Mouse (Mus musculus): Measurements from ENCODE around the gene Pcyt1a. TPM values are rescaled to one million over a fixed set of nuclear protein-coding genes. Genes with fewer than 3 reads are reported as not detected.

The Pcyt1a gene
- total and polyA plus RNA-seq, 3 experiments: 17.0 to 25.7 (median 21.1) TPM

DNA sequence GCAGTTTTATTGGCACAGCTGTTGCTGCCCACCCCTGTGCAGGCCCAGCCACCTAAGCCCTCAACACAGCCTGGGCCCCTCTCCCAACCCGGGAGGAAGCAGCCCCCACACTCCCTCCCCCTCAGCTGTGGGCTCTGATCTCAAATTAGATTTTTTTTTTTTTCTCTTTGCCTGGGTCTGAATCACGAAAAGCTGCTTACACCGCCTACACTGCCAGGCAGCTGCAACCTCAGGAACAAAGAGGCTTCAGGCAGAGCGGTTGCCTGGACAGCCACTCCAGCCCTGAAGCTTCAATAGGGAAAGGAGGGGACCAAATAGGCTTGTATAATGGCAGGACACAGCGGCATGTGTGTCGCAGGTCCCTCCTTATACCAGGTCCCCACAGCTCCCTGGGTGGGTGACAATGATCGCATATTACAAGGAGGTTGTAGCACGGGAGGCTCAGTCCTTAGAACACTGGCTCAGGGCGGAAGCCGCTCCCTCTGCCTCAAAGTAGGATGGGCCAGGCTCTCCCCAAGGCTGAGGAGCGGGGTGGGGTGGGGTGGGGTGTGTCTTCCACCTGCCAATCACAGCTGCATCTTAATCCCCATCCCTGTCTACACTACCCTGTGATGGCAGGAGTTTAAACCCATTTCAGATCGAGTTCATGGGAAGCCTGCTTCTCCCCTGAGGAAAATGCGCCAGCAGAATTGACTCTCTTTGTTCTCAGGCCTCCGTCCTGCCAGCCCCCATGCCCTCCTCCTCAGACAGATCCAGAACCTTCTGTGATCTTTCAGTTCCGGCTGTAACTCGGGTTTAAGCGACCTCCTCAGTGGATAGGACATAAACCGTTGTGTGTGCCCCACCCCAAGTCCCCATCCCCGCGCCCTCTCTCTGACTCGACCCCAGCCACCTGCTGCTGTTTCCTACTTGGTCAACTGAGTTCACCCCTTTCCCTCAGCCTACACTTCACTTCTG is 85.6 kb downstream of the Pcyt1a start:
- no peak overlapping the region for H3K27ac ChIP-seq (ENCODE audit: insufficient read depth, low read depth)
- no peaks in the 10 kb centered on the region for H3K36me3 ChIP-seq (replicated peaks in 1 of 2; ENCODE audit: control insufficient read depth in 1 of 2, insufficient read depth in 1 of 2, low read length in 1 of 2)
- peaks cover 5 to 14% of the 10 kb centered on the region in 2 experiments for H3K4me1 ChIP-seq (ENCODE audit: control insufficient read depth in 1 of 2, insufficient read depth in 2 of 2)
- dilution Hi-C loops (cut with MboI; ENCODE audit: extremely low pct_ligation_motif_present, extremely low pct_unique_long_range_greater_than_20kb, low sequenced_read_pairs): no loop called here
- TF ChIP-seq JUN (IDR thresholded peaks at IDR 0.05; ENCODE audit: insufficient read depth, low read depth, low read length) (no peak), NRF1 (IDR thresholded peaks at IDR 0.05; ENCODE audit: low read depth, low read length) (no peak), CHD1 (IDR thresholded peaks at IDR 0.05; ENCODE audit: low read depth, low read length) (no peak), ETS1 (conservative IDR thresholded peaks at IDR 0.05; ENCODE audit: low read depth, low read length) (no peak), ZKSCAN1 (IDR thresholded peaks at IDR 0.05; ENCODE audit: borderline replicate concordance, low read depth, low read length) (no peak), TCF12 (IDR thresholded peaks at IDR 0.05; ENCODE audit: low read depth, low read length) (no peak), KAT2A (IDR thresholded peaks at IDR 0.05; ENCODE audit: insufficient replicate concordance, low read length) (no peak), HCFC1 (IDR thresholded peaks at IDR 0.05; ENCODE audit: low read depth, low read length) (no peak), ZMIZ1 (IDR thresholded peaks at IDR 0.05; ENCODE audit: low read depth, low read length) (no peak), JUND (conservative IDR thresholded peaks at IDR 0.05; ENCODE audit: low read depth, low read length) (no peak), USF2 (conservative IDR thresholded peaks at IDR 0.05; ENCODE audit: low read depth, low read length) (no peak), CTCF (conservative IDR thresholded peaks at IDR 0.05 in 1 of 2, IDR thresholded peaks at IDR 0.05 in 1 of 2; ENCODE audit: low read depth in 2 of 2, low read length in 2 of 2) (no peak), ZC3H11A (IDR thresholded peaks at IDR 0.05; ENCODE audit: low read depth, low read length) (no peak), MAFK (IDR thresholded peaks at IDR 0.05; ENCODE audit: insufficient replicate concordance, low read length) (no peak)
- H3K9ac ChIP-seq (ENCODE audit: insufficient read depth, low read depth): no peak overlapping the region
- no peak for DNase-seq (ENCODE audit: extremely low read depth)
- H3K79me2 ChIP-seq (replicated peaks; ENCODE audit: control insufficient read depth, extremely low read depth, insufficient read depth, poor library complexity, severe bottlenecking): no peaks in the 10 kb centered on the region
- H3K4me3 ChIP-seq (replicated peaks in 1 of 3; ENCODE audit: low read depth in 2 of 3, low read length in 2 of 3, poor library complexity in 1 of 3): no peak overlapping the region
- no peaks in the 10 kb centered on the region for H3K9me3 ChIP-seq (replicated peaks; ENCODE audit: low read length)
- H3K4me2 ChIP-seq (ENCODE audit: insufficient read depth, low read depth, poor library complexity, severe bottlenecking): no peak overlapping the region
- in situ Hi-C loops (cut with MboI; ENCODE audit: low pct_ligation_motif_present, low pct_unique_long_range_greater_than_20kb, low sequenced_read_pairs): no loop called here
- no peaks in the 10 kb centered on the region for H3K27me3 ChIP-seq (replicated peaks)

DNA sequence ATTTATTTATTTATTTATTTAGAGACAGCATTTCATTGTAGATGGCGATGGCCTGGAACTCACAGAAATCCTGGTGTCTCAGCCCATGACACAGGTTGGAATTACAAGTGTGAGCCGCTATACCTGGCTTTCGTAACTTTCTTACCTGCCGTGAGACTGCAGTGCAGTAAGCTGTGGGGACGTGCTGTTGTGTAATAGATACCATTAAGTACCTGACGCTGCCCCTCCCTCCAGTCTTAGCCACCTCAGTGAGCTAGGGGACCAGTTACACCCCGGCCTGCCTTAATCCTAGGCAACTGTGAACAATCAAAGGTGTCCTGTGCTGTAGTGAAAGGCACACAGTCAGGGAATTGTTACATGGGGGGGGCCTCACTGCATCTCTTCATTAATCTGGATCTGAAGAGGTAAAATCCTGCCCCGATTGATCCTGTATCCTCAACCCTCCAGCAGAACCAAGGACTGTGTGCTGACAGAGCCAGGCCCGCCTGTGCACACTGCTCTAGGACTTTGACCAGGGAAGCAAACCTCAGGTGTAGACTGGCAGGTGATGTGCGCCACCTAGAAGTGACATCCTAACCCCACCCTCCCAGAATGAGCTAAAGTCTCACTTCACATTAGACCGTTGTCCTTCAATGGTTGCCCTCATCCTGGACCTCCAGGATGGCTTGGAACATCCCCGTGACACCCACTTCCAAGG is 87.2 kb downstream of the Pcyt1a start:
- Histone ChIP-seq H3K79me2 (replicated peaks; ENCODE audit: control insufficient read depth, extremely low read depth, insufficient read depth, poor library complexity, severe bottlenecking) (no peaks in the 10 kb centered on the region), H3K27me3 (replicated peaks) (no peaks in the 10 kb centered on the region), H3K9me3 (replicated peaks; ENCODE audit: low read length) (no peaks in the 10 kb centered on the region), H3K36me3 (replicated peaks in 1 of 2; ENCODE audit: control insufficient read depth in 1 of 2, insufficient read depth in 1 of 2, low read length in 1 of 2) (no peaks in the 10 kb centered on the region), H3K4me1 (ENCODE audit: control insufficient read depth in 1 of 2, insufficient read depth in 2 of 2) (peaks cover 5 to 14% of the 10 kb centered on the region in 2 experiments), H3K4me3 (replicated peaks in 1 of 3; ENCODE audit: low read depth in 2 of 3, low read length in 2 of 3, poor library complexity in 1 of 3) (no peak overlapping the region), H3K9ac (ENCODE audit: insufficient read depth, low read depth) (no peak overlapping the region), H3K4me2 (ENCODE audit: insufficient read depth, low read depth, poor library complexity, severe bottlenecking) (no peak overlapping the region), H3K27ac (ENCODE audit: insufficient read depth, low read depth) (no peak overlapping the region)
- TF ChIP-seq SMC3 (IDR thresholded peaks at IDR 0.05; ENCODE audit: low read depth, low read length) (no peak), POLR2AphosphoS2 (IDR thresholded peaks at IDR 0.05; ENCODE audit: low read depth, low read length) (no peak), MAX (IDR thresholded peaks at IDR 0.05; ENCODE audit: low read length) (no peak)
- no peak for DNase-seq (ENCODE audit: extremely low read depth)
- dilution Hi-C loops (cut with MboI; ENCODE audit: extremely low pct_ligation_motif_present, extremely low pct_unique_long_range_greater_than_20kb, low sequenced_read_pairs) (no loop called here), in situ Hi-C loops (cut with MboI; ENCODE audit: low pct_ligation_motif_present, low pct_unique_long_range_greater_than_20kb, low sequenced_read_pairs) (no loop called here)
